Mouse (Mus musculus) kidney, postnatal 36 days (tissue): Measurements from ENCODE around the gene Pnliprp1.

Experiments used
- DNase-seq, 2 experiments: peaks; one replicate each; pipeline ENCODE4 v3.0.0; 2021 to 2022; ENCODE audit warnings: mixed read lengths in 2 of 2

The Pnliprp1 gene

GRCm38 (mm10) chr19:58783938-58784337, 55.3 kb downstream of the Pnliprp1 start:
- no peak for DNase-seq

GRCm38 (mm10) chr19:58789194-58789593, 60.5 kb downstream of the Pnliprp1 start:
- no peak for DNase-seq
